Mouse (Mus musculus) lung, postnatal 4 days (tissue): Measurements from ENCODE around the gene Pmpcb.
"Not testable (repeated sequence)": the region's sequence is repeated elsewhere in the genome, so short reads cannot be mapped to it uniquely, and the experiment has no call there.

Source experiments
- DNase-seq, 2 experiments: peaks; one replicate each; pipeline ENCODE4 v3.0.0; 2021

The Pmpcb gene

DNA sequence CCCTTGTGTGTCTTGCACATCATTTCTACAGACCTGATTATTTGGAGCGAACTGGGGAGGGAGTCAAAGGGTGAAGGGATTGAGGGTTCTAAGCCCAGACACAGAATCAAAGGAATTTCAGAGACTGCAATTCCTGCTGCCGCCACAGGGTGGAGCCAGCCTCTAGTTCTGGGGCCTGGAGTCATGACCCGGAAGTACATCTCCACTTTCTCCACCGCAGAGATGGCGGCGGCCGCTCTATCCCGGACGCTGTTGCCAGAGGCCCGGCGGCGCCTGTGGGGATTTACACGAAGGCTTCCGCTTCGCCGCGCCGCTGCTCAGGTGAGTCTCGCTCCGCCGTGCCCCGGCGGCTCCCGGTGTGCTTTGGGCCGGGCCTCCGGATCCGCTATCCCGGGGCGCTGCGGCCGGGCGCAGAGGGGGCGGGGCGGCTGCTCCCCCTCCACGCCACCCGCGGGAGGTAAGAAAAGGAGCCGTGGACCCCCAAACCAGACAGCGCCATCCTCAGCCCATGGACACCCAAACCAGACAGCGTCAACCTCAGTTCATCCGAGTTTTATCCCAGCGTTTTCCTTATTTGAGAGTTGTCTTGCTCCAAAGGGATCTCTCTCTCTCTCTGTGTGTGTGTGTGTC, at the start of gene Pmpcb:
Gene Pmpcb, plus strand, starts transcription at position 186 of the 630 bp plus-strand sequence.
- DNase-seq: peak; percentile 89 to 90

DNA sequence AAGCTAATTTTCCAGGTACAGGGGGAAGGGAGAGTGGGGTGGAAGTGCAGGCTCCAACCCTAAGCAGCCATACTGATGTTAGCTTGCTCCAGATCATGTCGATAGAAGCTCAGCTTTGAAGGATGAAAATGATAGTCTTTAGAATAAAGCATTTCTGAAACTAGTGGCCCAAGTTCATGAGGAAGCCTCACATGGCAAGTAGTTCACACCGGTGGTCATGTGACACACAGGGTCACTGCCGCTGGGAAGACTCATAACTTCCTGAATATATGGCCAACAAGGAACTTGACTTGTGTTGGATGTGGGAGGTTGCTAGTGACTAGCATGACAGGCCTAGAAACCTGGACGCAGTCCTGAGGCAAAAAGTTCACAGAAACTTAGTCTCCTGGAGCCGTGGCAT, 44.7 kb upstream of the Pmpcb start:
- DNase-seq: no peak

DNA sequence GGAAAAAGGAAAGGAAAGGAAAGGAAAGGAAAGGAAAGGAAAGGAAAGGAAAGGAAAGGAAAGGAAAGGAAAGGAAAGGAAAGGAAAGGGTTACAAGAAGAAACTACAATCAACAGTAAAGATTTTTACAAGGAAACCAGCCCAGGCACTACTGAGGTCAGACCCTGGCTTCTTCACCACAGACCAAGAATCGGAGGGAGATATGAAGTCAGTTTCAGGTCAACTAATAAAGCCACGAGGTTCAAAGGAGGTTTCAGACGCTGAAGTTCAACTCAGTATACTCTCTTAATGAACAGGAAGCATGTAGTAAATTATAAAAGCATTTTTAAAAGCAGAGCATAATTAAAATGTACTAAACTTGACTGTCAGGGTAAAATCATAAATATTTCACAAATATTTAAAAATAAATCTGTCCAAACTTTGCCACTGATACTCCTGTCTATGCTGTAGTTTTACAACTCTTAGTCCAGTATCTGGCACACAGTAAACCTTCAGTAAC, 43.5 kb upstream of the Pmpcb start:
- DNase-seq: no peak

DNA sequence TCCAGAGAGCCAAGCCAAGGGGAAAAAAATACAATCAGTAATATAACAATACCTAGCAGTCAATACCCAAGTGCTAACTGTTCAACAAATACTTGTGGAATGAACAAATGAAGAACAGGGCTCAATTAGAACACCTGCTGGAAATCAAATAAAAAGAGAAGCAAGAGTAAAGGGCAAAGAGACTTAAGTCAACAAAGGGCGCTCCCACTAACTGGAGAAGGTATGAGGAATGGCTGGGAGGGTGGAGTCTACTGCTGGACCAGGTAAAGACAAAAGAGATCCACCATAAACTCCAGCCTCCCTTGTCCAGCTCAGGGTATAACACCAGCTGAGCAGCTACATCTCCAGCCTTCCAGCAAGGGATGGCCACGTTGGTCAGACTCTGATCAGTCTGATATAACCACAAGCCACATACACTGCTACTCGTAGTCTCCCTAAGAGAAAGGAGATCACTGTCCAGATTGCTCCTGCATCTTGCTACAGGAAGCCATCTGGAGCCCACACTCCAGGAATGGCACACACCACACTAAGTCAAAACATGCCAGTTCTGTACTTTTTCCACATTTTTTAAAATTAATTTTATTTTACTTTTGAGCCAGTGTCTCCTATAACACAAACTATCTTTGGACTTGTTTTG, 42.0 kb upstream of the Pmpcb start:
- no peak for DNase-seq

DNA sequence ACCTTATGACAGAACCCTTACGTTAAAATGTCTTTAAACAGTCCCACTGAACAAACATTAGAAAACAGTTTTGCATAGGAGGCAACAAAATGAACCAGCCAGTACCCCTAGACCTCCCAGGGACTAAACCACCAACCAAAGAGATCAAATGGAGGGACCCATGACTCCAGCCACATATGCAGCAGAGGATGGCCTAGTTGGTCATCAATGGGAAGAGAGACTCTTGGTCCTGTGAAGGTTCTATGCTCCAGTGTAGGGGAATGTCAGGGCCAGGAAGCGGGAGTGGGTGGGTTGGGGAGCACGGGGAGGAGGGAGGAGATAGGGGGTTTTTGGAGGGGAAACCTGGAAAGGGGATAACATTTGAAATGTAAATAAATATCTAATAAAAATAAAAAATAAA, 37.4 kb upstream of the Pmpcb start:
- not testable (repeated sequence) for DNase-seq

DNA sequence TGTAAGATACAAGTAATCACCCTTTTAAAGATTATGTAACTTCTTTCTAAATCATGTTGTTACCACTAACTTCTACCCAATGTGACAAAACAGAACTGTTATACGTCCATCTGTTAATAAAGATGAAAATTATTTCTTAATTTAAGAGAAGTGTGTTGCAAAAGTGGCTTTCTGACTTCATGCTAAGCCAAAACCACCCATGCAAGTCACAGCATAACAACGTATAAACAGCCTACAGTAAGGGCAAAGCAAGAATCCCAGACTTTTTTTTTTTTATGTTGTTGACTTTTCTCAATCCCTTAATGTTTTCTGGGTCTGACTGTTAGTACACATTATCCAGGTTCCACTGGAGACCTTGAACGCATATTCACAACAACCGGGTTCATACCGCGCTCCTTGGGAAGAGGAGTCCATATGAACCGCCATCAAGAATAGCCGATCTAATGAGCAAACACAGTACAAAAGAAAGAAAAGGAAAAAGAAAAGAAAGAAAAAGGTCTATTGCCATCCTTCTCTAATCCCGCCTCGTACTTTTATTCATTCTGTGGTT, 36.6 kb upstream of the Pmpcb start:
- DNase-seq: no peak

DNA sequence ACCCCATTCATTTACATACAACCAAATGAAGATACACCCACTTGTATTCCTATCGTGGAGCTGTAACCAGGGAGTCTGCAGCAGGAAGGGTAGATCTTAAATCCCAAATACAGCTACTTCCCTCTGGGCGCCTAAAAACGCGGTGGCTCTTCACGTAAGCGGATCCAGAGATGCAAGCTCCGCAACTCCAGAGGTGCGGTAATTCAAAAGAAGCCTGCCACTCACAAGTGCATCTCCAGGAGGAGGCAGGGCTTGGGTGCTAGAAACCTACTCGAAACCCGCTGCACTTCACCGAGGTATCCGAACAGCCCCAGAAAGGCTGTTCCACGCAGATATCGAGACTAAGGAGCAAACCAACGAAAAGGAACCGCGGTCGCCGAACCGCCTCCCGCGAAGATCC, 36.0 kb upstream of the Pmpcb start:
- no peak for DNase-seq

DNA sequence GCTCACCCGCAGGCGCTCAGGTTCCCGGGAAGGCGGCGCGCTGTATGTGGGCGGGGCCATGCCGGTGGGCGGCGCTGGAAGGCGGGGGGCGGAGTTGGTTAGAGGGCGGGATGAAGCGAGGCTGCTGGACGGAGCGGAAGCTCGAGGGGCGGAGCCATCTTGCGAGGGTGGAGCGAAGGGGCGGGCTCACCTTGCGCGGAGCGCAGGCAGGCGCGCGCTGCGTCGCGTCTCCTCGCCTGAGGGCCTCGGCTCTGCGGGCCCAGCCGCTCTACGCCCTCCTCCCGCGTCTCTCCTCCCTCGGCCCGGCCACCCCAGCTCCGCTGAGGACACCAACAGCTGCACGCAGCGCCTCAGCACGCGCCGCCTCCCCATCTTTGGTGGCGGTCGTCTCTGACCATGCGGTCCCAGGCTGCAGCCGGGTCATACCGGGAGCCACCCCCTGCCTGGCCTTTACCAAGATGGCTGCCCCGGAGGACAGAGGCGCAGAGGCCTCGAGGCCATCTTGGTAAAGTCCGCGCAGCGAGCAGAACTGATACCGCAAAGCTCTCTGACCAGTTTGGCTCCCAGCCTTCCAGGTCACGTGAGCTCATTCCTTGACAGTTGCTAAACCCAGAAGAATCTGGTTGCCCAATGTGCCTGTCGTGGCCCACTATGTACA, 35.5 kb upstream of the Pmpcb start, which contains the start of gene Napepld:
Gene Napepld, minus strand, starts transcription at position 46 of the 658 bp plus-strand sequence.
- peak; percentile 99 to 100 for DNase-seq

DNA sequence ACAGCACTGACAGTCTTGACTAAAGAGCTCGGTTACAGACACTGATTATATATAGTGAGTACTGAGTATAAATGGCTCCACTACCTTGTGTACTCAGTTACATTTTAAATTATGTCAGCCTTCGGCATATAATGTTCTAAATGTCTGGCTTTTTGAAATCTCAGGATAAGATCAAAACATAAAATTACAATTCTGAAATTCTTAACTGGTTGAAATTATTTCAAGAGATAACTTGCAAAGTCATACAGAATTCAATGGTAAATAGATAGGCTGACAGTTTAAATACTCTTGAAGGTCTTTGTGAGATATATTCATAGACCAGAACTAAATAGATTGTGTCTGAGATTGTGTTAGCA, 35.0 kb upstream of the Pmpcb start:
- no peak for DNase-seq

DNA sequence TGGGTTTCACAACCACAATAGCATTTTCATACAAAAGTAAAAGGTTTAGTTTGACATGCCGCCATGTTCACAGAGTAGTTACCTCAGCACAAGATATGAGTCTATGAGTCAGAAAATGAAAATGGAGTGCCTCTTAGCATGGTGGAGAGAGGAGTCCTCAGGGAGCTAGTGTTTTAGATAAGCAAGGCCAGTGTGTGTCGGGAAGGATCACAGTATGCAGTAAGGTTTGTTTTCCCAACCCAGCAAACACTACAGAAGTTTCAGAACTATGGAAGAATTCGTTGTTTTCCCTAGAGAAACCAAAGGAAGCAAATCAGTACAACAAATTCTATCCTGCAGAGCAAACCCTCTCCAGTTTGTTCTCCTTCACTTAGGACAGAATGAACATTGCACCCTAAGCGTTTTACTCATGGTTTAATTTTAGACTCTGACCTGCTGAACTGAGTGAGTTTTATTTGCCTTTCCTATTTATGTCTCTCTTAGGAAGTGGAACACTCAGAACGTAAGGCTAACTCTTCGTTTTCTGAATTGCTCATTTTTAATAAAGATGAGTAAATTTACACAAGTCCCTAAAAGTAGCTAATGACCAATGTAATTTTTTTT, 34.0 kb upstream of the Pmpcb start:
- DNase-seq: no peak

DNA sequence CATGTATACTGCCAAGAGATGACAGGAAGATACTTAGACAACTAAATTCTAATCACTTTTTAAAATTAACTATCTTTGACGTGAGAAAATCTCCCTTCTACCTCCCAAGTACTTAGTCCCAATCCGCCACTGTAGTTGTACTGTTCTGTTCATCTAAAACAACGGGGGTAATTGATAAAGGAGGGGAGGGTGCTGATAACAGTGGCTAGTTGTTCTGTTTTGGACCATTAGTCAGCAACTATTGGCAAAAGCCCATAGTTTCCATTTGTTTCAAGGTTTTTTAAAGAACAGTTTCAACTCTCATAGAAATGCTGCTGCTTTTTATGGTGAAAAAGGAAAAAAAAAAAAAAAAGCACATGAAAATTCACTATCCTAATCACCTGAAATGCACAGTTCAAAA, 33.2 kb upstream of the Pmpcb start:
- no peak for DNase-seq

DNA sequence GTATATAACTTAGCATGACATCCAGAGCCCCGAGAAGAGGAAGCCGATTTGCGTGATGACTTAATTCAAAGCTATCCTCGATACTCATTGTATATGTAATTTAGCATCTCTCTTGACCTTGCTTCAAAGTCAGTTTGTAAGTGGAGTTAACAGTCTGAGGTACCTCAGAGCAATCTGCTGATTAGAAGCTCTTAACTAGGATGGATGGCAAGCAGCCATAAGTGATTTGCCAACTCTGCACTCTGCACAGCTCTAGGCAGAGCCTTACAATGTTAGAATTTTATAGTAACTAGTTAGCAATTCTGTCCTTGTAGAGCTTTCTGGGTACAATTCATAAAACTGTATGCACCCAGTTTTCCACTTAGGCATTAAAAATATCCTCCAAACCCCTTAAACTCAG, 30.4 kb upstream of the Pmpcb start:
- no peak for DNase-seq

DNA sequence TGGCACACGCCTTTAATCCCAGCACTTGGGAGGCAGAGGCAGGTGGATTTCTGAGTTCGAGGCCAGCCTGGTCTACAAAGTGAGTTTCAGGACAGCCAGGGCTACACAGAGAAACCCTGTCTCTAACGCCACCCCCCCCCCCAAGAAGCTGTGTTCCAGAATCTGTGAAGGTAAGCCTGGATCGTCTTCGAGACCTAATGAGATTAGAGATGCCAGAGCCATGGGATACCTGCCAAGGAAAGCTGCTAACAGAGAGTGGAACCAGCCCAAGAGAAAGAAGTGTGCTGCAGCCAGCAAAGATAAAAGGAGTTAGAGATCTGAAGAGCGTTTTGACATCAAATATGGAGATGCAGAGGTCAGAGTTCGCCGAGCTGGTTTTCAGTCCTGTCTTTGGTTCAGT, 28.9 kb upstream of the Pmpcb start:
- DNase-seq: not testable (repeated sequence)

DNA sequence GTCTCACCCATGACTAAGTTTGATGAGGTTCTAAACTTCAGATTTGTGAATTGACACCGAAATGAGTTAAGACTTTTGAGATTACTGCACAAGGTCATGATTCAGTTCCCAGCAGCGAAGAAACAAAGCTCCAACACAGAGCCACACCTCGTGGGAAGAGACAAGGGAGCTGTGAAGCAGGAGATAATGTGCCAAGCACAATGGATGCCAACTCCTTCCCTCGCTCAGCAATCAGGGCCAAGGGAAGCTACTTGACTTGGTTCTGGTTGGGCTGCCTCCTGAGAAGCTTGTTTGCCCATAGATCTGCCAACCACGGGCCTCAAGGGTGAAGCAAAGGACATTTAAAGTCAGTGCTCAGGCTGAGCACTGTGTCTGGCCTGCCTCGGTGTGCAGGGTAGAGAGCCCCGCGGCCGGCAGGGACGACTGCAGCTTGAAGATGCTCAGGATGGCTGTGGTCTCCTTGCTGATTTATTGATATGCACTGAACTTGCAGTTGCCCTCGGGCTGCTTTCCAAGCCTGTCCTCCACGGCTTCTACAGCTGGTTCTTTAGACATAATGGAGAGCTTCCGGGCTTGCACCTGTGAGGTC, 24.7 kb upstream of the Pmpcb start:
- no peak for DNase-seq

DNA sequence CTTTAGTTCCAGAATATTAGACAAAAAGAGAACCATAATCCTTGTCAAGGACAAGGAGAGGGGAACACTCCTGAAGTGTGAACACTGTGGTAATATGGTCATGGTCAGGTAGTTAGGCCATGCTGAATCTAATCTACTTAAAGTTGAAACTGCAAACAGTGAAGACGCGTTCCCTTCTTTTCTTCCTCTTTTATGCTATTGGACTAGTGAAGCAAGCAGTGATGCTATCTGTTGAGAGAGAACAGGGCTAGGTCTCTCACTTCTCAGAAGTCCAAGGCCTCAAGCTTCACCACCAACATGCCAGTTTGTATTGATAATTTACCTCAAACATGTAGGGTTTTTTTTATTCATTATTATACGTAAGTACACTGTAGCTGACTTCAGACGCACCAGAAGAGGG, 22.5 kb upstream of the Pmpcb start:
- DNase-seq: no peak

DNA sequence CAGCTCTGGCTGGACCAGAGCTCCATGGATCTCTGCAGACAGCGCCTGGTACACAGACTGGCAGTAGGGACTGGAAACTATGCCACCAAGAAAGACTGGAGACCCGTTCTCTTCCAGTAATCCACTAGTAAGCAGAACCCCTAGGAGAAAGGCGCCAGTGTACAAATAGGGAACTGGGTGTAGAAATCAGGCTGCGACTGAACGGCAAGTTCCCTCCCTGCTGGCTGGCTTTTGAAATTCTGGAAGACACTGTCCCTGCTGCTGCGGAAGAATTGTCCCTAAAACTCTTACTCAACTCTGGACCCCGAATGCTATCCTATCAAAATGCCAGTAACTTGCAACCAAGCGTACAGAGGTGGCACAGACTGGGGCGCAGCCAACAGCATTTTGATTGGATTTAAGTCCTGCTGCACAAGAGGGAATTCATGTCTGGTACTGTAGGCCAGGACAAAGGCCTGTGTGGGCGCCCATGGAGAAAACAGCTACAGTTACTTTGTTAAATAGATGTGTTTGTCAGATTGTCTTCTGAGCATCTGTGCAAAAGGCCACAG, 19.7 kb upstream of the Pmpcb start:
- no peak for DNase-seq

DNA sequence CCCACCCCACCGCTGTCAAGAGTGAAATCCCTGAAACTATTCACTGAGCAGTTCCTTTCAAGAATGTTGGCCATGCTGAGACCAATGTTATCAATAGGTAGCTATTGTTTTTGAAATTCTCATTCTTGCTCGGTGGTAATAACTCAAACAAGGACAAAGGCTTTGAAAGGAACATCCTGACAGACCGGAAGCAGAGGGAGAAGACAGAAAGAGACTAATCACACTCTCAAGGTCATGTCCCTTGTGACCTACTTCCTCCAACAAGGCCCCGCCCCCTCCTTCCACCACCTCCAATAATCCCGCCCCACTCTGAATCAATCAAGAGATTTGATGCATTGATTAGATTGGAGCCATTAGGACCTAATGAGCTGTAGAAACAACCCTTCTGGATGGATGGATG, 18.4 kb upstream of the Pmpcb start:
- DNase-seq: no peak

DNA sequence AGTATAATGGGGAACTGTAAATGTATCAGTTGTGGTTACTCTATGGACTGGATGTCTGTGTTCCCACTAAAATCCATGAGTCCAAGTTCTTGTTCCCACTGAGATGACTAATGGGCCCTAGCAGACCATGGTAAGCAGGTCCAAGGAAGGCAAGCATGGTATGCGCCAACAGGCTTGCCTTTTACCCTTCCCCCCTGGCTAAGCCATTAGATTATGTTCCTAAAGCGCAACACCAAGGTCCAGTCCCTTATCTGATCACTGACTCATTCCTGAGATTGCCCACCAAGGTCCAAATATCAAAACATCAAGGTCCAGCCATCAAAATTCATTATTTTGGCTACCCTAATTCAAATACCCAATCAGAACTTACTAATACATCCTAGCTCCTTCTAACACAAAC, 17.7 kb upstream of the Pmpcb start:
- DNase-seq: no peak

DNA sequence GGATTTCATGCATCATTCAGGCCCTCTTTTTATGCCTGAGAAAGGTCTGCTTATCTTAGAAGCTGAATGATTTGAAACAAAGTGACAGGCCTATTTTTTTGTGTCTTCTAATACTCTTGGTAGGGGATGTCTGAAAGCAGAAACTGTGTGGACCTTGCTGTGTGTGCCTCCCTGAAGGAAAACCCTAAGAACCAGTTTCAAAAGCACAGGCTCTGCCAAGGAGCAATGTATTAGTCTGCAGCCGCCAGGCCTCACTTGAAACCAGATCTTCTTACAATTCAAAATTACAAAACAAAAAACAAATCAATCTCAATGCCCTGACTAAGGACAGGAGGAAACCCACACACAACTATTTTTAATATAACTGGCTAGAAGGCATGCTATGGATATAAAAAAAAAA, 12.5 kb upstream of the Pmpcb start:
- DNase-seq: no peak

DNA sequence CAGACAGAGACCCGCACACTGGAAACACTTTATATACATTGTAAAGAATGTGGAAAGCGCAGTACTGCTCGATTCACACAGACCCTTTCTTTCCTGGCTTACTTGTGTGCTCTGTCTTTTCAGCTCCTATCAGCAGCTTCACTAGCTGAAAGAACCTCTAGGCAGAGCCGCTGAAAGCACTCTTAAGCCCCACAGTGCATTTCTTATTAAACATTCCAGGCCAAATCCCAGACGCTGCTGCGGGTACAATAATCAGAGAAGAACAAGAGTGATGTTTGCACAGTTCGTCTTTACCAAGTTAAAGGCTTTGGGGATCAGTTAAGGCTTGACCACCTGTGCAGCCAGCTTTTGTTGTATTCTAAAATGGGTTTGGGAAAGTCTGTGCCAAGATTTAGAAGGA, 12.1 kb upstream of the Pmpcb start:
- no peak for DNase-seq

DNA sequence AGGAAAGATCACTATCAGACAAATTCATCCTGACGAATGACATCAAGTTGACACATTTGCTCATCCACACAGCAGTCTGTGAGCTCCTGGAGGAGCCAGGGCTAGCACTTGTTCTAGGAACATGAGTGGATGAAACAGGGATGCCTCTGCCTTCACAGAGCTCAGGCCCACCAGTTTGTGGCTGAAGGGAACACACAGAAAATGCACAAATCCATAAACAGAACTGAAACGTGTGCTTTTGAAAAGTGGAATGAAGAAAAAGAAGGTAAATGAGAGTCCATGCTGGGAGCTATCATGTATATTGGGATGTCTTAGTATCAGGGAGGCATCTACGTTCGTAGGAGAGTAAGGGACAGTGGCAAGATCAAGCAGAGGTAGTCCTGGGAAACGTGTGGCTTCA, 7.8 kb upstream of the Pmpcb start:
- DNase-seq: no peak

DNA sequence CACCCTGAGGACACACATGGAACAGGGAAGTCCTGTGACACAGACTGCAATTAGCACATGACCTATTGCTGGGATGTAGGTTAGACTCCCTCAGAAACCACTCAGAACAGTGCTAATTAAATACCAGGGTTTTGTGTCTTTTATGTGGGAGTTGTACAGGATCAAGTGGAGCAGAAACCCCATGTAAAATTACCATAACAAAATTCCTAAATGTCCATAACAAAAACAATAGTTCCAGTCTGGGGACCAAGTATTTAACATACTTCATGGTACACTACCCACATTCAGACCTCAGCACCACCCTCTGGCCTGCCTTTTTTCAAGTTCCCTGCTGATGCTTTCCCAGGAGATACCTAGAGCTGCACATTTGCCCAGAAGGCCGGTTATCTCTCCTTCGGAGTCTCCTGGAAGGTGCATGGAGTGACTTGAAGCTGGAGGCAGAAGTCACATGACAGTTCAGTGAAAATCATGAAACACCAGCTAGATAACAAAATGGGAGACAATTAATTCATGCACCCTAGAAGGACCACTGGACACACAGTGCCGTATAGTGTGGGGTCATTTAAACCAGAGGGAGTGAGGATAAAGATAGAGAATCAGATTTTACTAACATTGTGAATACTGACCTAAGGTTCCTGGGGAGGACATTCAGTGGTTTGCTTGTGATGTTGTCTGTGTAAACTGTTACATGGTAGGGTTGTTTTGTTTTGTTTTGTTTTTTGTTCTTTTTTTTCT, 4.6 kb upstream of the Pmpcb start:
- DNase-seq: no peak
